Mouse (Mus musculus) G1E (cell line): ENCODE results near the gene Cdh3.

ENCODE experiments used
- CTCF ChIP-seq: IDR thresholded peaks from 2 replicates; pipeline ENCODE4 v1.5.1; 2012; ENCODE audit warnings: low read depth, low read length, inconsistent platforms, mixed read lengths
- GATA1 ChIP-seq: IDR thresholded peaks from 2 replicates; pipeline ENCODE4 v1.6.1; 2012; ENCODE audit warnings: borderline replicate concordance, low read length, inconsistent platforms, mixed read lengths
- TAL1 ChIP-seq: conservative IDR thresholded peaks from 2 replicates; pipeline ENCODE4 v1.6.1; 2012; ENCODE audit warnings: low read depth, low read length, inconsistent platforms, mixed read lengths

GRCm38 (mm10) chr8:106509079-106509780 lies 1.5 kb upstream of the Cdh3 start:
- TF ChIP-seq CTCF (no peak), GATA1 (no peak), TAL1 (no peak)
